Mouse (Mus musculus) common myeloid progenitor, adult 5-6 weeks (primary cell): ENCODE measurements around the gene Gm13762. TPM values are rescaled to one million over a fixed set of nuclear protein-coding genes. Genes with fewer than 3 reads are reported as not detected.
"Not testable (repeated sequence)": the region's sequence is repeated elsewhere in the genome, so short reads cannot be mapped to it uniquely, and the experiment has no call there.

Experiments
- ATAC-seq: replicated peaks from 2 replicates; pipeline ENCODE4 v1.8.0; 2016; ENCODE audit warnings: low read depth, mild to moderate bottlenecking, moderate TSS enrichment, inconsistent platforms; ENCODE audit not compliant: poor library complexity, severe bottlenecking
- total RNA-seq: library from RNA; stranded (forward); fragments of 200-1000, 187-1606 nt; gene quantifications from 2 replicates; pipeline ENCODE4 v1.2.3, GENCODE M21; 2017

The Gm13762 gene
- total RNA-seq = not detected in 2 replicates

DNA sequence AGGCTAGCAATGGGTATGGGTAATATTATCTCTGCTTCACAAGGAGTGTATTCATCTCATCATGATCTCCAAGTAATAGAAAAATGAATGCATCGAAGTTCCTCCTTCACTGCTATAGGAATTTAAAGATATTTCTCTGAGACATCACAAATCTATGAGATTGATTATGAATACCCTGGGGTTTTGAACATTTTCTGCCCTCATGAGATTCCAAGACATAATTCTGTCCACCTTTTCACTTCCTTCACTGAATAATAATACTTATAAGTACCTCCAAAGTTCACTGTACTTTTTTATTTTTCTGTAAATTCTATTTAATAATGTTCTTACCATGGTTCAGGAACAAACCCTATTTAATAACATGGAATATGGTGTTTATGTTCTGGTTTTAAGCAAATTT, at the start of gene Gm13762:
Gm13762 (minus strand) TSS at position 101 of the 400 bp plus-strand sequence.
- no peak for ATAC-seq

DNA sequence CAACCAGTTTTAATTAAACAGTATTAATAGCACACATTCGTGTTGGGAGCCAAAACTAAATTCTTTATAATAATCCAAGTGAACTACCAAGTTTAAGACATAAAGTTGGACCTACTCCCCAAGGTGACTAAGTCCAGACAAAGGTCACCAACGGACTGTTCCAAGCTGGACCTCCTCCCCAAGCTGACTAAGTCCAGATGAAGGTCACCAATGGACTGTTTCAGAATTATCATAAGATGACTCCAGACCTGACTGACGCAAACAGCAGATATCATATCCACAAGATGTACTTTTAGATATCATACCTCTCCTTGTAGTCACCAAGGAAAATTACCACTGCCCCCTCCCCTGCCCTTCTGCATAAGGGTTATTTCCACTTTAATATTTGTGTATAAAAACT, 41.4 kb upstream of the Gm13762 start:
- ATAC-seq = not testable (repeated sequence)

DNA sequence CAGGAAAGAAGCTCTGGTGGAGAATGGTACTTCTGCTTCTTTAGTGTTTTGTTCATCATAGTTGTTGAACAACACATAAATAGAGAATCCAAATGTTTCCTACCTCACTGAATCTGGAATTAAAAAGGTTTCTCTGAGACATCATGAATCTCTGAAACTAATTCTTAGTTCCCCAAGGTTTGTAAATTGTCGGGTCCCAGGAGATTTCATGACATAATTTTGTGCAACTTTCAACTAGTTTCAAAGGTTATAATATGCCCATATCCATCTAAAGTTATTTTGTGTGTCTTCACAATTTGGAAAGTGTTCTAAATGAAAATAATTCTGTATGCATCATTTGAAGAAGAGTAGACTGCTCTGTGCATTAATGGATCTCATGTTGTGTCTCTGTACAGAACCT, 38.2 kb upstream of the Gm13762 start, which contains the start of gene Olfr1216:
Olfr1216 (minus strand) TSS at position 101 of the 400 bp plus-strand sequence.
- ATAC-seq = no peak

DNA sequence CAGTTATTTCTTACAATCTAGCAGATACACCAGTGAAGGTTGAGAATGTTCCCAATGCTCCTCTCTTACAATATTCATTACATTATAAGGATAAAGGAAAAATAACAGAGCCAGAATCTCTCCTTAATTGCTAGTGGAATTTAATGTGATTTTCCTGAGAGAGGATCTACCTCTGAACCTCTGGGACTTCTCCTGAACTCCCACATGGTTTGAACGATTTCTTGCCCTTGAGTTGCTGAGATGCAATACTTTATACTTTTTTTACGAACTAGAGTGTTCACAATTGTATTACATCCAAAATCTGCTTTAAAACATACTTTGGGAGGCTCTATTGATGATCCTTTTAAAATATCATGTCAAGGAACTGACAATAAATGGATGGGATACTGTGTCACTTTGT, 26.8 kb upstream of the Gm13762 start, which contains the start of gene Olfr1215:
Olfr1215 (minus strand) TSS at position 101 of the 400 bp plus-strand sequence.
- ATAC-seq = no peak

DNA sequence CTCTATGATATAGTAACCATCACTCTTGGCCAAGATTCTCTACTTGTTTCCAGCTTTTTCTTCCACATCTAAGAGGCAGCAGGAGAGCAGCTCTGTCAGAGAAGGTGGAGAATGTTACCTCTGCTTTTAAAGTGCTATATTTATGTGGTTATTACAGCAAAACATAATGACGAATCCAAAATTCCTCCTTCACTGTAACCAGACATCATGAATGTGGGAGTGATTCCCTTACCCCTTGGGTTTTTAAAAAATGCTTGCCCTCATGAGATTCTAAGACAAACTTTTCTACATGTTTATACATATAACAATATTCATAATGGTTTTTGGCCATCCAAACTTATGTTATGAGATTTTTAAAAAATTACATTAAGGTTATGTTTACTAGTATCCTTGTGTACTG, 12.5 kb upstream of the Gm13762 start, which contains the start of gene Olfr1214:
Olfr1214 (minus strand) TSS at position 101 of the 400 bp plus-strand sequence.
- no peak for ATAC-seq

DNA sequence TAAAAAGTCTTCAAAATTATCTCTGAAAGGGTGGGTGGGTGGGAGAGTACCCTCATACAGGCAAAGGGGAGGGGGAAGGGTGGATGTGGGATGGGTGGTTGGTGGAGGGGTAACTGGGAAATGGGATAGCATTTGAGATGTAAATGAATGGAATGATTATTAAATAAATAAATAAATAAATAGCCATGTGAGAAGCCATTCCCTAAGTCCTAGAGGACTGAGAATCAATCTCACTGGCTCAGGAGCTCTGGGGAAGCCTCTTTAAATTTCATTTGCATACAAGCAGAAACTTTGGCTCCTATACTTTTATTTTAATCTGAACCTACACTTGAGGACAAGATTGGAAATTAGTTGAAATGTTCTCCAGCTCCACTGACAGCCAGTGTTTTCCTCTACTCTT, 26.4 kb downstream of the Gm13762 start, which contains the start of gene Olfr1212:
Olfr1212 (plus strand) TSS at position 301 of the 400 bp plus-strand sequence.
- ATAC-seq = no peak

DNA sequence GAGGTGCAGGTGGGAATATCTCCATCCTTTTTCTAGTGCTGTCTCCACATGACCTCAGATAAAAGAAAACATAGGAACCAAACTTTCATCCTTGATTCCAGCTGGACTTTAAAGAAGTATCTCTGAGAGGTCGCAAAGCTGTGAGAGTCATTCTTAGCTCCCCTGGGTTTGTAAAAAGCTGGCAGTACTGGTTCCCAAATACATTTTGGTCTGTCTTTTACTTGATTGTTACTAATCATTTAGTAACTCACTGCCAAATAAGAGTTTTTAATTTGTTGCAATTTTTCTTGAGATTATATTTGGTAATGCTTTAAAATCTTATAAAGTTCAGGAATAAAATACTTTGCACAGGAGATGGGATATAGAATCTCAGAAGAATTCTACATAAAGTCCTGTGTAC, 42.1 kb downstream of the Gm13762 start, which contains the start of gene Olfr1211:
Olfr1211 (minus strand) TSS at position 101 of the 400 bp plus-strand sequence.
- ATAC-seq = no peak

Other genes starting within 250 kb of the Gm13762 start
- gene Olfr1197, start 247.9 kb downstream of the Gm13762 start, total RNA-seq = not detected in 2 replicates
- not detected in 2 replicates for gene Olfr1198, start 228.9 kb downstream of the Gm13762 start, total RNA-seq
- gene Olfr1199, start 219.8 kb downstream of the Gm13762 start, total RNA-seq = not detected in 2 replicates
- not detected in 2 replicates for gene Olfr1200, start 209.8 kb downstream of the Gm13762 start, total RNA-seq
- not detected in 2 replicates for gene Olfr1201, start 187.2 kb downstream of the Gm13762 start, total RNA-seq
- gene Olfr1202, start 165.8 kb downstream of the Gm13762 start, total RNA-seq = not detected in 2 replicates
- not detected in 2 replicates for gene Olfr1205, start 150.5 kb downstream of the Gm13762 start, total RNA-seq
- not detected in 2 replicates for gene Olfr1204, start 131.0 kb downstream of the Gm13762 start, total RNA-seq
- gene Olfr1206, start 117.0 kb downstream of the Gm13762 start, total RNA-seq = not detected in 2 replicates
- not detected in 2 replicates for gene Olfr1208, start 78.0 kb downstream of the Gm13762 start, total RNA-seq
- not detected in 2 replicates for gene Olfr1209, start 65.1 kb downstream of the Gm13762 start, total RNA-seq
- not detected in 2 replicates for gene Olfr1211, start 42.2 kb downstream of the Gm13762 start, total RNA-seq
- gene Olfr1212, start 26.3 kb downstream of the Gm13762 start, total RNA-seq = not detected in 2 replicates
- not detected in 2 replicates for gene Olfr1214, start 12.4 kb upstream of the Gm13762 start, total RNA-seq
- not detected in 2 replicates for gene Olfr1215, start 26.7 kb upstream of the Gm13762 start, total RNA-seq
- gene Olfr1216, start 38.1 kb upstream of the Gm13762 start, total RNA-seq = not detected in 2 replicates
- gene Olfr1217, start 51.8 kb upstream of the Gm13762 start, total RNA-seq = not detected in 2 replicates
- not detected in 2 replicates for gene Olfr1218, start 80.9 kb upstream of the Gm13762 start, total RNA-seq
- gene Olfr1219, start 103.2 kb upstream of the Gm13762 start, total RNA-seq = not detected in 2 replicates
- gene Olfr1220, start 126.6 kb upstream of the Gm13762 start, total RNA-seq = not detected in 2 replicates
- not detected in 2 replicates for gene Olfr1221, start 137.0 kb upstream of the Gm13762 start, total RNA-seq
- gene Olfr1222, start 152.8 kb upstream of the Gm13762 start, total RNA-seq = not detected in 2 replicates
- not detected in 2 replicates for gene Olfr1223, start 171.3 kb upstream of the Gm13762 start, total RNA-seq
- gene Olfr1224-ps1, start 183.8 kb upstream of the Gm13762 start, total RNA-seq = not detected in 2 replicates
- not detected in 2 replicates for gene Olfr1225, start 194.4 kb upstream of the Gm13762 start, total RNA-seq
- not detected in 2 replicates for gene Olfr1226, start 219.8 kb upstream of the Gm13762 start, total RNA-seq